Mouse (Mus musculus): ENCODE results near the gene Xpo4. TPM values are rescaled to one million over a fixed set of nuclear protein-coding genes. Genes with fewer than 3 reads are reported as not detected.

The Xpo4 gene
- total RNA-seq, 2 experiments from 2014 or later = 13.4 to 13.9 TPM

DNA sequence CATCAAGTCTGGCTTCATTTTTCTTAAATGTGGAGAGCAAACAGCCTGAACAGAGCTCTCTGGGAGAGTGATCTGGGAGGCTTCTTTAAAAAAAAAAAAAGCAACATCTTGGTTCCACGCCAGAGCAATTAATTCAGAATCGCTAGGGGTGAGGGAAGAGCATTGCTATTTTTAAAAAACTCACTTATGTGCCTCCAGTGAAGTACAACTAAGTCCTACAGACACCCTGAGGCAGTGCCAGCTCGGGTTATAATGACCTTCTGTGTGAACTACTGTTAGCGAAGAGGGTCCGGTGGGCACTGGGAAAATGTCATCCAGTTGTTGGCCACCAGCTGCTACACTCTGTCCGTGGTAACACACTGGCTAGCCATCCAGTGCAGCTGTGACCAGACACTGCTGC lies 129.6 kb downstream of the Xpo4 start:
- DNase-seq = no peak

DNA sequence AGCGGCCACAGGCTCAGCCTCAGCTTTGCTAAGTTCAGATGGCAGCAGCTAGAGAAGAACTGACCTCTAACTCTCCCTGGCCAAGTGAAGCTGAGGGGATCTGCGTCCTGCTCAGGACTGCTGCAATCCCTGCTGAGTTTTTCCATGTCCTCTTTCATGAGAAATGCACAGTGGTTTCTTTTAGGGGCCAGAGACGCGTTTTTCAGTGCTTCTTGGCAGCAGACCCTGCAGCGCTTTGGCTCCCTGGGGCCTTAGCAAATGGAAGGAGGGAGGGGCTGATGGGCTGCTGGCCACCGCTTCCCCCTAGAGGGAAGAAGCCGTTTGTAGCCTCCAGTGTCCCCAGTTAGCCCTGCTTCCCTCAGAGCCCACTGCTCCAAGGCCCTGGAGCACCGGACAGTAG lies 130.3 kb downstream of the Xpo4 start:
- no peak for DNase-seq

DNA sequence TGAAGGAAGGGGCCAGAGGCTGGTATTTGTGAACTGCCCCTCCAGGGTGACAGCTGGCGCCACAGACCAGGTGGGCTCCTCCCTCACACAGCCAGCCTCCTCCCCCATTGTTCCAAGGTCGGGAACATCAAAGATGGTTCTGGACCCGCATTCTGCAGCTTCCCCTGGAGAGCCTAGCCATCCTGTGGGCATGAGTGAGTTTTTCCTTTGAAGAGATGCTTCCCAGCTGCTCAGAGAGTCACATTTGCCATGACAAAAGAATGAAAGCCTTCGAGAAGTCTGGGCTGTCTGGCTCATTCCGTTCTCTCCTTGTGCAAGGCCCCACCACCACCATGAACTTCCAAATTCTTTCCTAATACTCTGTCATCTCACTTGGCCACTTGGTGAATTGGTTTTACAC lies 130.9 kb downstream of the Xpo4 start:
- DNase-seq = no peak

DNA sequence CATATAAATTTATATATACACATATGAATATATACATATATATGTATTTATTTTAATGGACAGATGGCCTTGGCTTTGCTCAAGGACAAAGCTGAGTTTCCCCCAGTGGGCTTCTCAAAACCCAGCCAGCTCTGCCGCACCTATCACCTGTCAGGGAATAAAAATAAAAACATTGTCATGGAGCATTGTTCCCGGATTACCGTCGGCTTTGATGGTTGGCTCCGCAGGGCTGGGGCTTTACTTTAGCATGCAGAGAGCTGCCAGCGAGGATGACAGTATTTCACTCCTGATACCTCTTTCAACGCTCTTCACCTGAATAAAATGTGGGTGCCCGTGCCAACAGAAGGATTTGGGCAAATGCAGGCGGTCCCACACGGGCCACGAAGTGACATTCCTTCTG lies 131.4 kb downstream of the Xpo4 start:
- no peak for DNase-seq

DNA sequence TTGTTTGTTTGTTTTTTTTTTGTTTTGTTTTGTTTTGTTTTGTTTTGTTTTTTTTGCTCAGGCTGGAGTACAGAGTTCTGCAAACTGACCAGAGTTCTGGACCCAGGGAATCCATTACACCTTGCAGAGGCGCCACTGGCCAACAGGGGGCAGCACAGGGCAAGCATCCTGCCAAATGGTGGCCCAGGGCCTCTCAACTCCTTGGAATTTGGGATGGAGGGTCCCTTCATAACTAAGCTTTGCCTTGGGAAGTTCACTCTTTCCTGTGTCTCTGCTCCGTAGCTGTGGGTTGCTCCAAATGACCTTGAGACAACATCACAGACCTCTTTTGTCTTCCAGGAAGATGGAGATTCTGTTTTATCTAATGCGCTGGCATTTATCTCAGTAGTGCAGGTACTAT lies 132.0 kb downstream of the Xpo4 start:
- DNase-seq = no peak

DNA sequence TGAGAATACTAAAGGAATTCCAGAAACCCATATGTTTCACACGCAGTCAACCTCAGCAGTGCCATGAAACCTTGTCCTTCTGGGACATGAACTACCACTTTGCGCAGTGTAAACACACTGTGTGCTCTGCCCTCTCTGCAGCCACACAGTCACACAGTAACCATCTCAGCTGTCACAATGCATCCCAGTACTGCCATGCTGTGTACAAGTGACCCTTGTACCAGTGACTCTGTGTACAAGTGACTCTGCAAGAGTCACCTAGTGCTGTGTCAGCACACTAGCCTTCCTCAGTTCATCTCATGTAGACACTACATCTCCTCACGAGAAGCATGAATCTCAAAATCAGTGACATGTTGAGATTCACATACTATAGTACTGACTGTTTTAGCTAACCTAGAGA lies 132.7 kb downstream of the Xpo4 start:
- no peak for DNase-seq

DNA sequence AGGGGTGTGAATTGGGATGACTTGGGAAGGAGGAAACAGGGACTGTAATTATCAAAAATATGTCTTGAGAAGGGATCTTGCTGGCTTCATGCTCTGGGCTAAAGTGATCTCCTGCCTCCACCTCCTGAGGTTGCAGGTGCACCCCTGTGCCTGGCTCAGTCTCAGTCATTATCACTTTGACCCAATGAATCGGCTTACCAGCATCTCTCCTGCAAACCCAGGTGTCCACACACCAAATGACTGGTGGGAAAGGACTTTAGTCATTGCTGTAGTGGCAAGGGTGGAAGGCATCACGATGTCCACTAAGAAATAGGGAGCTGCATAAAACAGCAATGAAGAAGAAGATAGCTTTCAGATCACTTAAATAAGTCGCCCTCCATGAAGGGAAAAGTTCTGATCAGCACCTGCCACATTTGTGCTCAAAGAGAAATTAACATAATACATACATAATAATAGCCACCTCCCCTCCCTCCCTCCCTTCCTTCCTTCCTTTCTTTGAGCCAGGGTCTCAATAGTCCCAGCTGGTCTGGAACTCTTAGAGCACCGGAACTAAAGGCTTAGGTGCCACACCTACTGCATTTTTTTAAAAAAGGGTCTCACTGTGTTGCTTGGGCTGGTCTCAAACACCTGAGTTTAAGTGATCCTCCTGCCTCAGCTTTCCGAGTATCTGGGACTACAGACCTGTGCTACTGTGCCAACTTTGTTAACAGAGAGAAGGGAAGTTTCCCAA lies 135.3 kb downstream of the Xpo4 start:
- no peak for DNase-seq

DNA sequence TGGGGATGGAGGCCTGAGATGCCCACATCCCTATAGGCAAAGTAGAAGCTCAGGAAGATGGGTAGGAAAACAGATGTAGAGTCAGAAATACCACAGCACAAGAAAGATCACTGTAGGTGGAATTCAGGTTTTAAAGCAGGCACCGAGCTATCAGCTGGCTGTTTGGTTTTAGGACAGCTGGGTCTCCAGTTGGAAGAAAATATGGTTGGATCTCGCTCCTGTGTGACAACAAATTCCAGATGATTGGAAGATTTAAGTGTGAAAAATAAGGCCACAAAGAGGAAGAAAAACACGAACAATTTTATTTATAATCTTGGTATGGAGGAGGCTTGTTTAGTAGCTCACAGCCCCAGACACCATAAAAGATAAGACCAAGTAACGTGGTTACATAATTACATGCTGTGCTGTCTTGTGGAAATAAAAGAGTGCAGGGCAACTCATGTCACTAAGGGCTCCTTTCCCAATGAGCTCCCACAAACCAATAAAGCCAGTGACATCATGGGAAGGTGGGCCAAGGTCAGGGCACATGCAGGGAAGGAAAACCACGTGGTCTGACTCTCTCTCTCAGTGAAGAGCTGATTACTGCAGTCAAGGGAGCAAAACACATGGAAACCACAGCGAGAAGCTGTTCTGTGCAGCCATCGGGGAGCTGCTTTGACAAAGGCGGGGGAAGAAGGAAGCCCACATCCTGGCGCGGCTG lies 136.0 kb downstream of the Xpo4 start:
- DNase-seq = no peak

DNA sequence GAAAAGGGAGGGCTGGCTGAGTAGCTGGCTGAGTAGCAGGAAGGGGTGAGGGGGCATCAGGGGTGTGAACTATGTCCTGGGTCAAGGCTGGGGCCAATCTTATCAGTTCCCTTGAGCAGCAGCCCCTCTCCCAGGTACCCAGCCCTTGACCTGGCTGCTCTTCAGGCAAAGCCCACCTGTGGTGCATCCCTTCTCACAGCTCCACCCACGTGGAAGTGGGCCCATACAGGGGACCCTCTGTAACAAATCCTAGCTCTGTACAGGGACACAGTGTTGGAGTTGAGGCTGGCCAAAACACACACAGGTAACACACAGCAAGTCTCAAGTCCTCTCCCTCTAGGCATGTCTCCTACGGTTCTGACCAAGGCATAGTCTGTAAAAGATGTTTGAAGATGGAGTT lies 137.6 kb downstream of the Xpo4 start:
- DNase-seq = no peak

Other genes with a start within 250 kb of the Xpo4 start
- gene Ift88, start 241.4 kb downstream of the Xpo4 start, total RNA-seq (2021) = 10 to 100 TPM; 16.3 to 16.5 TPM
- 10 to 100 TPM; 13.4 to 13.6 TPM for gene Il17d, start 140.7 kb downstream of the Xpo4 start, total RNA-seq (2021)
- gene Eef1akmt1, start 93.8 kb downstream of the Xpo4 start, total RNA-seq (2021) = 10 to 100 TPM; 36.8 to 37.7 TPM
- gene Gm49361, start 80.7 kb upstream of the Xpo4 start, total RNA-seq (2021) = 1 to 10 TPM in 1 of 2 experiments, under 1 TPM in 1; 0.43 to 4.5 TPM
- gene Lats2, start 93.0 kb upstream of the Xpo4 start, total RNA-seq (2021) = 10 to 100 TPM; 45.5 to 46.1 TPM
- gene Sap18, start 132.8 kb upstream of the Xpo4 start, total RNA-seq (2021) = 10 to 100 TPM; 37.9 to 61.0 TPM
- gene Ska3, start 160.8 kb upstream of the Xpo4 start, total RNA-seq (2021) = 1 to 10 TPM in 1 of 2 experiments, under 1 TPM in 1; 0.83 to 1.1 TPM
- gene Mrpl57, start 160.8 kb upstream of the Xpo4 start, total RNA-seq (2021) = 10 to 100 TPM; 72.8 to 75.2 TPM
- 10 to 100 TPM; 41.5 to 41.6 TPM for gene Zdhhc20, start 224.8 kb upstream of the Xpo4 start, total RNA-seq (2021)

Measured in layer of hippocampus, postnatal 36 days (tissue).